Mouse (Mus musculus) ES-Bruce4 (cell line): ENCODE measurements at regions not wholly inside any gene's neighbourhood (a gene's known extent, or its start where the extent isn't known, plus 50 kb on each side); places are given as distances from the start of the nearest gene placed in this dataset.

ENCODE experiments used
- H3K27ac ChIP-seq: 2 replicates; pipeline ENCODE4 v1.5.1; 2012; ENCODE audit warnings: low read length, inconsistent platforms; ENCODE audit not compliant: insufficient read depth
- H3K27me3 ChIP-seq: 2 replicates; pipeline ENCODE4 v1.6.1; 2012; ENCODE audit warnings: mild to moderate bottlenecking, low read length, inconsistent platforms; ENCODE audit not compliant: control insufficient read depth, poor library complexity, insufficient read depth, severe bottlenecking
- H3K36me3 ChIP-seq: 2 replicates; pipeline ENCODE4 v1.6.1; 2012; ENCODE audit warnings: inconsistent platforms, mild to moderate bottlenecking, low read length, moderate library complexity; ENCODE audit not compliant: control insufficient read depth, poor library complexity, insufficient read depth, severe bottlenecking
- H3K4me1 ChIP-seq: one replicate; pipeline ENCODE4 v1.8.1; 2011; ENCODE audit warnings: low read length; ENCODE audit not compliant: control insufficient read depth, insufficient read depth
- H3K4me3 ChIP-seq: 2 replicates; pipeline ENCODE4 v1.5.1; 2011; ENCODE audit warnings: low read depth, mild to moderate bottlenecking, low read length
- H3K9ac ChIP-seq: 2 replicates; pipeline ENCODE4 v1.6.1; 2012; ENCODE audit warnings: low read depth, mild to moderate bottlenecking, inconsistent platforms; ENCODE audit not compliant: poor library complexity, severe bottlenecking
- H3K9me3 ChIP-seq: replicated peaks from 2 replicates; pipeline ENCODE4 v1.6.1; 2012; ENCODE audit warnings: mild to moderate bottlenecking, low read length, inconsistent platforms; ENCODE audit not compliant: control insufficient read depth, poor library complexity, insufficient read depth, severe bottlenecking
- CTCF ChIP-seq: IDR thresholded peaks from one replicate; pipeline ENCODE4 v1.8.1; 2011; ENCODE audit warnings: low read depth, low read length
- EP300 ChIP-seq: IDR thresholded peaks from 2 replicates; pipeline ENCODE4 v1.6.1; 2011; ENCODE audit warnings: low read depth, low read length; ENCODE audit not compliant: insufficient read depth
- POLR2A ChIP-seq: IDR thresholded peaks from one replicate; pipeline ENCODE4 v1.8.1; 2011; ENCODE audit warnings: low read length; ENCODE audit not compliant: insufficient read depth

DNA sequence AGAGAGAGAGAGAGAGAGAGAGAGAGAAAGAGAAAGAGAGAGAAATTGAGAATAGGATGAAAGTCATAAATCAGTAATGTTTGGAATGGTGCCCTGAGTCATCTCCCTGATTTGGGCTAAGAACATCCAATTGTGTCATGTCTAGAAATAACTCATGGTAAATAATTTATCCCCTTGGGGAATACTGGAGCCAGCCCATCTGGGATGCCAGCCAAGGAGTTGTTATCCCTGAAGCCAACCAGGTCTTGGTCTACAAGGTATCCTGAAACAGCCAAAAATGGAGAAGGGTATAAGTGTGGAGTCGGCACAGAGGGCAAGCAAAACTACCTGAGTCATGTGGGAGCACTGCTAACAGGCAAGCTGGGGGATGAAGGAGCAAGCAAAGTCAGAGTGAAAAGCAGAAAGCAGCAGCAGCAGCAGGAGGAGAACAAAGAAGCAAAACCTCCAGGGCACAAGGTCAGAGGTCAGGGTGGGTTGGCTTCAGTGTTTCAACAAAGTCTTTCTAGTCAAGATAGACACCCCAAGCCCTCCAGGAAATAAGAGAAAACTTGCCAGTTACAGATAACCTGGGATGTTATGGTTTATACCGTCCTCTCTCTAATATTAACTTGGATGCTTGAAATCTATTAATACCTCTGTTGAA lies 1733.0 kb downstream of the 4930444P10Rik start:
- no peak overlapping the region for H3K27ac ChIP-seq
- no peak overlapping the region for H3K9ac ChIP-seq
- no peaks in the 10 kb centered on the region for H3K27me3 ChIP-seq
- no peaks in the 10 kb centered on the region for H3K4me1 ChIP-seq
- no peak overlapping the region for H3K4me3 ChIP-seq
- TF ChIP-seq EP300 (no peak), POLR2A (no peak), CTCF (no peak)
- H3K9me3 ChIP-seq = no peaks in the 10 kb centered on the region
- no peaks in the 10 kb centered on the region for H3K36me3 ChIP-seq
